Mouse (Mus musculus) adrenal gland, adult (tissue): ENCODE measurements around the gene Uap1.

ENCODE experiments used
- DNase-seq, 2 experiments: peaks; one replicate each; pipeline ENCODE4 v3.0.0; 2022 to 2023; ENCODE audit warnings: low spot score in 1 of 2; ENCODE audit not compliant: inconsistent age in 2 of 2

Uap1 gene

DNA sequence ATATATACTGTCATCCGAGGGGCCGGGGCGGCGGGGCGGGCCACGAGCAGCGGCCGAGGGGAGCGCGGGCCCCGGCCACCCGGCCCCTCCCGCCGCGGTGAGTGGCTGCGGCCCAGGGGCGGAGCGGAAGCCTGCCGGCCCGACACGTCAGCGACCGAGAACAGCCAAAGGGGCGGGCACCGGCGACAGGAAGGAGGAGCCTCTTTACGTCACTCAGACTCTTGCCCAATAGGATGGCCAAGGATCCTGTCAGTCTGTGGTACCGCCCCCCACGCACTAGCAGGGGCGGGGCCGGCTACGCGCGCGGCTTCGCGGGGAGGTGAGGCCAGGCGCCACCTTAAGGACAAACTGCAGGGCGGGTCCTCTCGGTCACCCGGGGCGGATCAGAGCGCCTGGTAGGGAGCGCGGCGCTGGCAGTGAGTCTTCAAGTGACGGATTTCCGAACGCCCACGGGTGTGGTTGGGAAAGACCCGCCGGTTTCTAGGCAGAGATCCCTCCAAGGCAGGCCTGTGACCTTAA is at the start of gene Uap1:
TSS of gene Uap1 (minus strand) at position 144 of the 519 bp plus-strand sequence.
- peak; percentile 100 for DNase-seq

DNA sequence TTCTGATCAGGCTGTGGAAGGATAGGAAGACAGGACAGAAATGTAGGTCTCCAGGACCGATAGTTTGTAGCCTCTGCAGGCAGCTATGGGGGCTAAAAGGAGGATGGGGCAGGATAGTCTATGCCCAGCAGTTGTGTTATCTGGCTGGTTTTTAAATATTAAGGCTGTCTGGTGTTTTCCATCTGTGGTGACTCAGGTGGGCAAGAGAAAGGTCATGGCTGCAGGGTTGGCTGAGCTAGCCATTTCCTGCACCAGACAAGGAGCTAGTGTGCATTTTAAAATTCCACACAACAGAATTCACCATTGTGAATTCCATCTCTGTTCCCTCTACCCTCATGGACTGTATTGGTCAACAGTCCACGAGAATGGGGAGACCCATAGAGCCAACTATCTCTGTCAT is 48.5 kb upstream of the Uap1 start:
- DNase-seq, result peak; percentile 26 to 69

DNA sequence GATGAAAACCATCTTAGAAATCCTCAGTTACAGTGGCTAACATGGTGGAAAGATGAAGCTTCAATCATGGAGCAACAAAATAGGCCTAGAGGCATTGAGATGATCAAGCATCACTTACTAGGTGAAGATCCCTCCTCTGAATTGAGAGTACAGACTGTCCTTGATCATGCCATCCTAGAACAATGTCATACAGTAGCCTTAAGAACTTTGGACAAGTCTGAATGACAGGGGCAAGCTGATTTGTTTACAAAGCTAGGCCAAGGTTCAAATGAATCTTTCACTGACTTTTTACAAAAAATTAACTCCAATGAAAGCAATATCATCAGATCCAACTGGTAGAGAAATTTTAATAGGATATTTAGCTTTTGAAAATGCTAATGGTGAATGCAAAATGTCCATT is 45.6 kb upstream of the Uap1 start:
- no peak for DNase-seq

DNA sequence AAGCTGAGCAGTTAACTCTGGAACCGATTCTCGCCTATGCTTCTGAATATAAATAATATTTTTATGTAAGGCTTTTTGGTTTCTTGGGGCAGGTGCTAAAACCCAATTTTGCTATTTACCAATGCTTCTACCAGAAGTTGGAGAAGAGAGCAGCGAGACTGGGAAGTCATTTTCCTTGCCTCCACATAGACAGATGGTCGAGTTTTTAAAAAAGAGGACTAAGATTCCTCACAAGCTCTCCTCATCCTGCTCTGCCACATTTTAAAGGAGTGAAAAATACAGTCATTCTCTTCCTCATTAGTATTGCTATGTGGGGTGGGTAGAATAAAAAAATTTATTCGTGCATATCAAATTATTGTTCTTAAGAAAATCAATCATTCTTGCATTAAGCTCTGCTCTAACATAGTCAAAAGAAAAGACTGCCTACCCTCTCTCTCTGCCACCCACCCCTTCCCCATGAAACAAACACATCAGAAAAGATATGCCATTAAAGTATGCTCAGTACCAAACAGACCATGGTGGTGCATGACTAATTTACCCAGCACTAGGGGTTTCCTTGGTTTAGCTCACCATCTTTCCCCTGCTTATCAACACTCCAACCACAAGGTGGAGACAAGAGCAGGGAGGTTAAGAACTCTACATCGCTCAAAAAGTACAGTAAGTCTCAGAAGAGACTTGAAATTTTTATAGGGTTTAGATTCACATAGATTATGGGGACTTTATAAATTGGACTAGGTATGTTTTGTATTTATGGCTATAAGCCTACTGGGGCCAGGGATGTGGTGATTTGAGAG is 43.5 kb upstream of the Uap1 start:
- DNase-seq, result peak in 1 of 2 experiments; percentile 62

DNA sequence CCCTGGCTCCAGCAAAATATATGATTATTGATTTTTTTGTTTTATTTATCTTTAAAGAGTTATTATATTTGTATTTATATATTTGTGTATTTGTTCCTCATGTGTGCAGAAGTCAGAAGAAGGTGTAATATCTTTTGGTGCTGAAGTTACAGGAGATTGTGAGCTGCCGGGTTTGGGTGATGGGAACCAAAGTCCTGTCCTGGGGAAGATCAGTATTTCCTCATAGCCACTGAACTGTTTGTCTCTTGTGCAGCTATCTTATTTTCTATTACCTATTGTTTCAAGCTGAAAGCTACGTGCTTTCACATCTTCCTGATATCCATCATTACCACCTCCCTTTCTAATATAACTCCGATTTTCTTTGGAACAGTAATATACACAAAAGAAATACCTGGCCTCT is 40.8 kb upstream of the Uap1 start:
- no peak for DNase-seq

DNA sequence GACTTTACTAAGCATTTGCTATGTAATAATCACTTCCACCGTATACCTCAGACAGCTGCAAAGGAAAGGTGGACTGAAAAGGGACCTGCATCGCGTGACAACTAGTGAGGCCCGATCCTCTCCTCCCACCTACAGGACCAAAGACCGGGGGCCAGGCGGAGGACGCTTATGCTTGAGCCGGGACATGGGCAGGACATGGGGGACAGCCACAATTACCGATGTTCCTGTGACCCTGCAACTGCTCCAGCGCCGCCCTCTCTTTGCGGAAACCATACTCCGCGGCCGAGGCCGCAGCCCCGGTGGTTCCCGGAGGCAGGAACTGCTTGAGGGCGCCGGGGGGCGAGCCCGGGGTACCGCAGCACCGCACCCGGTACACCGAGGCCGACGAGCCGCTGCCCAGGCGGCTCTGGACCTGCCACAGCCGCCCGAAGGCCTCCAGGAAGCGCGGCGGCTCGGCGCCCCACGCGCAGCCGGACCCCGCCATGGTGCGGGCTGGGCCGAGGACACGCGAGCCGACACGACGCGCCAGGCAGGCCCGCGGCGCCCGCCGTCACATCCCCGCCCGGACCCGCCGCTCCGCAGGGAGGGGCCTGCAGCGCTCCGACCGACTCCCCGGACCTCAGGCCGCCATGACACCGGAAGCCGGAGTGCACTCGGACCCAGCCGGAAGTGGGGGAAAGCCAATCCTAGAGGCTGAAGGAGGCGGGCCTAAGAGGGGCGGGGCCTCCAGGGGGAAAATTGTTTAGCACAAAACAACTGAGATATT is 40.2 kb upstream of the Uap1 start, which contains the start of gene Uhmk1:
TSS of gene Uhmk1 (minus strand) at position 641 of the 766 bp plus-strand sequence.
- DNase-seq, result peak; percentile 93 to 97

DNA sequence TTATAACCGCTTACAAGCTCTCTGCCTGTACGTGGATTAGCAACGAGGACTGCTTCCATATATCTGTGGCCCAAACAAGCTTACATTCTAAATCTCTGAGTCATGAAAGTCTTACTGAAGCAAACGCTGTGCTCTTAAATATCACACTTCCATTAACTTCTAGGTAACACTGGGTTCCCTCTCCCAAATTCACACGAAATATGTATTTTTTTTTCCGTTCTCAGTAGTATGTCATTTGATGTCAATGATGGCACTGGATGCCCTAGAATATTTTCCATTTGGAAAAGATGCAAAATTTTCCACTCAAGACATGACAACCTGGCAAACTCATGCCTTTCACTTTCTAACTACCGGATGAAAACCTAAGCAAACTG is 39.6 kb upstream of the Uap1 start:
- no peak for DNase-seq

DNA sequence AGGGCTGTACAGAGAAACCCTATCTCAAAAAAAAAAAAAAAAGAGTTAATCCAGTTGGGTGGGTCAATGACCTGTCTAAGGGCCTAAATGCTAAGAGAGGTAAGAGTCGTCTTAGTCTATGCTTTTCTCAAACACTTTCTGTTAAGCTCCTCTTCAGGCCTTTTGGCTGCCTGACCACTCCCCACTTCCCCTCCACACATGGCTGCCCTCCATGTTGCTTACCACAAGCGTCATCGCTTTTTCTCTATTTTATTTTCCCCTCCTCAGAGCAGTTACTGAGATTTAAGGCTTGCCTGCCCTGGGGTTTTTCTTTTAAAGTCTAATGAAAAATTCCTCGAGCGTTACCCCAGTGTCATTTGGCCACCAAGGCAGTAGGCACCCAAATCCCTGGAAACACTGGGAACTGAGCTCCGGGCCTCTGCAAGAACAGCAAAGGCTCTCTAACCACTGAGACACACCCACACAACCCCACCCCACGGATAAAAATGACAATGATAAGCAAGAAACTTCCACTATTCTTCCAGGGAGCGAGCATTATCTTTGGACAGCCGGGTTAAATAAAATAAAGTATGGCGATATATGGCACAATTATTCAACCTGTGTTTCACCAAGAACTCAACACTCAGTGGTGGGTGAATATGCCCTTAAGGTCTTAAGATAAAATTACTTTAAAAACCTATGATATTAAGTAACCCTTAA is 38.6 kb upstream of the Uap1 start:
- no peak for DNase-seq

DNA sequence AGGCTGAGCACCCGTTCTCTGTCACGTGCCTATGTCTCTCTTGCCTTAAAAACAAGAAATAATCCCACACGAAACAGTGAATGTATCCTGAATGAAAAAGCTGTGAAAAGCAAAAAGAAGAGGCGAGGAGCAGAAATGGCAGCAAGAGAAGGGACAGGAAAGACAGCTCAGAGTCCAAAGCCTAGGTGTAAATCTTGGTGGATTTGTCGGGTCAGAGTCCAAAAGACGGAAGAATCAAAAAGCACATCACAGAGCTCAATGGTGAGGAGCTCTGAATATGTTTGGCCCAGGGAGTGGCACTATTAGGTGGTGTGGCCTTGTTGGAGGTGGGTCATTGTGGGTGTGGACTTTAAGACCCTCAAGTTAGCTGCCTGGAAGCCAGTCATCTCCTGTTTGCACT is 31.6 kb upstream of the Uap1 start:
- DNase-seq, result no peak

DNA sequence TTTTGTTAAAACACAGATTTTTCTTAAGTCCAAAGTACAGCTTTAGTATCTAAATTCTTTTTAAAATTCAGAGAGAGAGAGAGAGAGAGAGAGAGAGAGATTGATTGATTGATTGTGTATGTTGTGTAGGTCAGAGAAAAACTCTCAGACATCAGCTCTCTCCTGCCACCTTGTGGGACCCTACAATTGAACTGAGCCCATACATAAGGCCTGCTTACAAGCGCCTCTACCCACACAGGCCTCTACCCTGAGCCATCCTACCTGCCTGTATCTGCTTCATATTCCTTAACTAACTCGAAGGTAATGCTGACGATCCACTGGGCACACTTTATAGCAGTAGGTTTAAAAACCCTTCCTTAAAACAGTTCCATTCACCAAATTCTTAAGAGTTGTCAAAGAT is 25.6 kb upstream of the Uap1 start:
- peak in 1 of 2 experiments; percentile 50 for DNase-seq

DNA sequence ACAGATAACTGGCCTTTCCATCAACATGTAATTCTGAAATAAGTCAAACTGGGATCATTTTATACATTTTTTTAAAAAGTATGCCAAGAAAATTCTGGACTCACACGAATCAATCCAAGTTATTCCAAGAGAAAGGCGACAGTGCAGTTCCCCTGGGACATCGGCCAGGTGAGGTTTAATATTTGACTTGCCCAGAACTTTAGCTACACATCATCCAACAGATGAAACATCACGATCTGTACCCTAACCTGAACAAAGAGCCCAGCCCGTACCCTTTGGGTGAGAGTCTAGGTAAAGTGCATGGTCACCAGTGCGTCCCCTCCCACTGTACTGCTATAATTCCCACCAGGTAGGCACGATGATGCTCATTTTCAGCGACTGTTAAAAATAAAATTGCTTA is 21.5 kb upstream of the Uap1 start:
- DNase-seq, result no peak

DNA sequence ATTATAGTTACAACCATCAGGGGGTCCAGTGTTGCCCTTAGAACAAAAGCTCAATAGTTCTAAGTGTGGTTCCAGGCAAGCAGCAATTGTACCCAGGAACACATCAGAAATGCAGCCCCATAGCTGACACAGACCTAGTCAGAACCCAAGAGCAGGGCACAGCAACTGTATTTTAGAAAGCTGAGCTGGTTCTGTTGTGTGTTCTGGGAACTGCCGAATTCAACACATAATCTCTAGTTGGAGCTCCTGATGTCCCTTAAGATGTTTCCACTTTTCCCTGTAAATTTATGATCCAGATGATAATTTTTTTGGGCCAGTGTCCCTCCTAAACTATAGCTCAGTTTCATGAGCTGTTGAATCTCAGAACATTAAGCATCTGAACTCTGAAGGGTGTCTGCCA is 17.2 kb upstream of the Uap1 start:
- no peak for DNase-seq

DNA sequence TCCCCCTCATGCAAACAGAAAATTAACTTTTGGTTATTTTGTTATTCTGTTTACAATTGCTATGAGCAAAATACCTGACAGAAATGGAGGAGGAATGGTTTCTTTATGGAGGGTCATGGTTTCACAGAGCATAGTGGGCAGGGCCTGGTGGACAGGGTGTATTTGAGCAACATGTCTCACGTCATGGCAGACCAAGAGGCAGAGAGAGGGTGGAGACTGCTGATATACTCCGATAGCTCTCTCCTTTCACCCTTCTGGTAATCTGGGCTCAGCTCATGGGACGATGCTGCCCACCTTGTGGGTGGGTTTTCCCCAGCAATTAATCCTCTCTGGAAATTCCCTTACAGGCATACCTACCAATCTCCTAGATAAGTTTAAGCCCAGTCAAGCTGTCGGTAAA is 15.5 kb upstream of the Uap1 start:
- no peak for DNase-seq

DNA sequence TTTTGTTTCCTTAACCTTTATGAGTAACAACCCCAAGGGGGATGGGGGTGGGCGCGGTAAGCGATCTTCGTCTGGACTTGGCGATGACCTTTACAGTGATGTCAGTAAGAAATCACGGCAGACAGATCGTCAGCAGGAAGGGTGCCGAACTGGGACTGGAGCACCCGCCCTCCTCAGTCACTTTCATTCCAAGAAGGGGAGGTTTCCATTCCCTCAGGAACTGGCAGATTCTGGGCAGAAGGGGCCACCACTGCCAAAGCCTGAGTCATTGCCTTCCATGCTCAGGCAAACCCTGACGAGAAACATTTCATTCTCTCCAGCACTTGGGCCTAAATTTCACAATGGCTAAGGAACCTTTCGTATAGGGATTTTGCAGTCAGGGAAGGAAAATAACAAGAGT is 13.8 kb upstream of the Uap1 start:
- peak; percentile 78 to 90 for DNase-seq

DNA sequence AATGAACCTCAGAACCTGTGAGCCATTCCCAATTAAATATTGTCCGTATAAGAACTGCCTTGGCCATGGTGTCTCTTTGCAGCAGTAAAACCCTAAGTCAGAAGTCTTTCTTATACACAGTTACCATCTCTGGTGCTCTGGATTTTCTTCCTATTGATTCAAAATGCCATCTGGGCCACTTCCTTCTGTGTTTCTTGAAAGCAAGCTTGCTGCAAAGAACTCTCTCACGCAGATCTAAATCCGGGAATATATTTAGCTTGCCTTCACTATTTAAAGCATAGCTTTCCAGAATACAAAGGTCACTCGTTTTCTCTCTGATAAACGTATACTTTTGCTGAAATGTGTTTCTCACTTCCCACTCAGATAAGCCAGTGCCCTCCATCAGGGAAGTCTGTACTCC is 11.8 kb upstream of the Uap1 start:
- DNase-seq, result no peak

DNA sequence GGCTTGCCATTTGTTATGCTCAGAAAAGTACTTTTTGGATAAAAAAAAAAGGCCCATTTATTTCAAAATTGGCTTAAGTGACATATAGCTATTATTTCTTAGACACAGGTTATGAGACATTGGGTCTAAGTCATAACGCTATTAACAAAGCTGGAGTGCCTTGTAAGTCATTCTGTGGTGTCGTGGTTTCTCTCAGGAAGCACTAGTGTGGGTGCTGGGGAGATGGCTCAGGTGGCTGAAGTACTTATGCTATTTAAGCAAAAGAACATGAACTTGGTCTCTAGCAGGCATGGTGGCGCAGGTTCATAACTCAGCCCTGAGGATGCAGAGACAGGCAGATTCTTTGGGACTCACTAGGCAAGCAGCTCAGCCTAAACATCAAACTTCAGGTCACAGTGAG is 10.4 kb upstream of the Uap1 start:
- DNase-seq, result no peak

DNA sequence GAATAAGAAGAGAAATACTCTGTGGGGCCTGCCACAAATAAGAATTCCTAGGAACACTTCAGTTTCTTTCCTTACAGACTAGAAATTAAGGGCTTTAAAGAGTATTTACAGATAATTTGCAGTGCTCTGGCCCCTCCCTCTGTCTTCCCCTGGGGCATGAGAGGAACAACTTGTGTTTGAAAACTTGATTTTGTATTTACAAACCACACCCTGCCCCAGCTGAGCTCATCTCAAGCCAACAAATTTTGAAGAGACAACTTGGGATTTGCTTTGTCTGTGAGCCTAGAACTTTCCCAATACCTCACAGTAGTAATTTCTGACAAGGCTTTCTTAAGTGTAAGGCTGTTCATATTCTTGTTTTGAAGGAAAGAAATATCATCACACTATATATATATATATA is 7.9 kb upstream of the Uap1 start:
- DNase-seq, result no peak

DNA sequence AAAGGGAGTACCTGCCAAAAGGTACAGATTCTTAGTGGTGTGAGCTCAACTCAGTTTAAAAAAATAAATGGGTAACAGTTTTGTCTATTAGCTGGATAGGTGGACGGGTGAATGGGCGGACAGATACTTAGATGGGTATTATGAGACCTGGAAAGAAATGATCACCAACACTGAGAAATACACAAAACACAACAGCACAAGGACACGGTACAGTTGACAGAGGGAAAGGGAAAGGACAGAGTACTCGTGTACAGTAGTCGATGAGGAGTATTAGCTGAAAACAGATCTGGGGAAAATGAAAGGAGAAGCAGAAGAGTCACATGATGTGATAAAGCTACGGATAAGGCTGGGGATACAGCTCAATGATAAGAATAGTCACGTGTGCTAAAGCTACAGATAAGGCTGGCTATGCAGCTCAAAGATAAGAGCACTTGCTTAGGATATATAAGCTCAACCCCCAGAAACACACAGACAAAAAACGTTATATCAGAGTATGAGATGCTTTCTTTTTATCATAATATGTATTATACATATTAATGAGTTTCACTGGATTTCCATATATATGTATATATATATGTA is 2.0 kb upstream of the Uap1 start:
- no peak for DNase-seq

DNA sequence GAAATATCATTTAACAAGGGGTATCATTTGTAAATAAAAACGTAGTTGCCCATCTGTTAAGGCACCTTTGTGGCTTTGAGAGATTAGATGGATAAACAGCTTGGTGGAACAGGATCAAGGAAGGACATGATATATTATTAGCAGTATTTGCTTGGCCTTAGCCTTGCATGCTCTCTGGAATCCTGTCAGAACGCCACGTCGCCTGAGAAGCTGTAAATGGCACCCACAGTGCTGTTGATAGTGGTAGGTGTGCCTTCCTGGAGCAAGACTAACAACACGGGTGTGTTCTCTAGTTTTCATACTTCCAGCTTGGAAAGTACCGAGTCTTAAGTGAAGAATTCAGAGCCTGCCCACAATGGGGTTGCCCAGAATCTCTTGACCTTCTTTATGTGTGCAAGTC is 1.1 kb upstream of the Uap1 start:
- DNase-seq, result peak in 1 of 2 experiments; percentile 41

DNA sequence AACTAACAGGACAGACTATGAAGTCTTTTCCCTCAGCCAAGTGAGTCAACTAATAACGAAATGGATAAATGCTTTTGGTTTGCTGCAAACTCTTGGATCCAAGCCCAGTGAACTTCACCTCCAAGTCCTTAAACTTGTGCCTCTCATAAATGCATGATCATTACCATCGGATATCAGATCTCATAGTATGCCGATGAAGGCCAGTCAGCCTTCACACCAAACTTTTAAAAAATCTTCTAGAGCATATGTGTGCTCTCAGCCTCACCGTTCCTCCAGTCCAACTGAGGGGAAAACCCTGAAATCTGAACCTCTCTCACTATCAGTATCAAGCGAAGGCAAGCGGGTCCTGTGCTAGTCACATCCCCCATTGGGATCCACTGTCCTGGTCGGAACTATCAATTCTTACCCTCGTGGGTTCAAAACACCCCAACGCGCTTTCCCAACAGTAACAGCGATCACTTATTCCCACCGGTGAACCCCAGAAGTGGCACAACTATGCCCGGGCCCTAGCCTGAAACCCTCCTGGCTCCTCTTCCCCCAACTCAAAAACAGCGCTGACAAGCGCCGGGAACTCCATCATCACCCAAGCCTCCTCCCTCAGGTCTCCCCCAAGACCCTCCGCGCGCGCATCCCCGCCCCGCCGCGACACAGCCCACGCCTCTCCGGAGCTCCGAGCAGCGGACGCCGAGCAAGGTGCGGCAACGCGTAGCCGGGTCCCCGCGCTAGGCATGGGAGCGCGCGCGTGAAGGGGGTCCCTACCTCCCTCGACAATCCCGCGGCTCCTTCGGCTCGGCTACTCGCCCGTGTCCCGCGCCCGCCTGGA is 555 bp downstream of the Uap1 start:
- DNase-seq, result peak in 1 of 2 experiments; percentile 86
